Mouse (Mus musculus): ENCODE data around the gene Extl2. TPM values are rescaled to one million over a fixed set of nuclear protein-coding genes. Genes with fewer than 3 reads are reported as not detected.
A peak's percentile ranks its signal among the peaks of the same experiment; 100 is the strongest.

The Extl2 gene
- polyA plus RNA-seq, 1 experiment from 2014 or later, result 20.1 TPM

GRCm38 (mm10) chr3:115979000-115979399 lies 28.3 kb upstream of the Extl2 start:
- WGBS, result 17% methylated on average over 1 of the region's 1 CpGs
- Histone ChIP-seq H3K36me3 (peaks cover 54% of the 10 kb centered on the region), H3K9me3 (no peaks in the 10 kb centered on the region), H3K27me3 (no peaks in the 10 kb centered on the region), H3K9ac (no peak overlapping the region), H3K27ac (no peak overlapping the region), H3K4me1 (no peaks in the 10 kb centered on the region), H3K4me3 (no peak overlapping the region), H3K4me2 (replicated peaks) (no peak overlapping the region)
- no peak for ATAC-seq (ENCODE audit: low FRiP score, low read depth)

DNA sequence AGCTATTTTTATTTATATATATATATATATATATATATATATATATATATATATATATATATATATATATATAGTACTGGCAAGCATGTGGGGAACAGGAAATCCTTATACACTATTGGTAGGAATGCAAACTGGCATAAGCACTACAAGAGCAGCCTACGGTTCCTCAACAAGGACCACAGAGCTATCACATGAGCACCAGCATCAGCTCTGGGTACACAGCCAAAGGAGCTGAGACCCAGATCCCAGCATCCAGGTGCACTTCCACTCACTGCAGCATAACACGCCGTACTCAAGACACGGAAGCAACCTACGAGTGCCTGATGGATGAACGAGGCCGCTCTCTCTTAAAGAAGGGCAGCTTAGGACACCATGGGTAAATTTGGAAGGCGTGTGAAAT lies 24.0 kb upstream of the Extl2 start:
- Histone ChIP-seq H3K4me1 (no peaks in the 10 kb centered on the region), H3K4me2 (replicated peaks) (no peak overlapping the region), H3K9me3 (no peaks in the 10 kb centered on the region), H3K36me3 (peaks cover 60% of the 10 kb centered on the region), H3K4me3 (no peak overlapping the region), H3K27me3 (no peaks in the 10 kb centered on the region), H3K27ac (no peak overlapping the region), H3K9ac (no peak overlapping the region)
- 93% methylated on average over 8 of the region's 8 CpGs for WGBS
- ATAC-seq (ENCODE audit: low FRiP score, low read depth), result no peak

DNA sequence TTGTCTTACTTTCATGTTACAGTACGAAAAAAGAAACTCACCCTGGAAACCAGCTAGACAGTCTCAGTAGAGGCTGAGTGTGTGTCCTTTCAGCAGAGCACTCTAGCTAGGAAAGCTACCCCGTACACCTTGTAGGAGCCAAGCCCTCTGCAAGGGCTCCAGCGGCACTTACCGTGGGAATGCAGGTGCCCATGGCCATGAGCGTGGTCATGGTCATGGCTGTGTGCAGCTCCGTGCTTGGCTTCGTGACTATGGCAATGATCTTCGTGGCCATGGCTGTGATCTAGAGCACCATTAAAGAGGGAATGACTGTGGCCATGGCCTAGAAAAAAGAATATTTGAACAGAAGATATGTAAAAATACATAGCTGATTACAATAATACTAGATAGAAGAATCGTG lies 22.6 kb upstream of the Extl2 start:
- no peak for ATAC-seq (ENCODE audit: low FRiP score, low read depth)
- Histone ChIP-seq H3K36me3 (peaks cover 69% of the 10 kb centered on the region), H3K27me3 (no peaks in the 10 kb centered on the region), H3K27ac (no peak overlapping the region), H3K4me2 (replicated peaks) (no peak overlapping the region), H3K4me1 (no peaks in the 10 kb centered on the region), H3K9ac (no peak overlapping the region), H3K4me3 (no peak overlapping the region), H3K9me3 (no peaks in the 10 kb centered on the region)
- WGBS, result 94% methylated on average over 9 of the region's 9 CpGs

GRCm38 (mm10) chr3:115985183-115985892 lies 21.9 kb upstream of the Extl2 start:
- Histone ChIP-seq H3K4me1 (no peaks in the 10 kb centered on the region), H3K4me3 (no peak overlapping the region), H3K4me2 (replicated peaks) (no peak overlapping the region), H3K9ac (no peak overlapping the region), H3K27ac (no peak overlapping the region; the same call in 1 of the 2 replicates), H3K9me3 (no peaks in the 10 kb centered on the region), H3K36me3 (peaks cover 74% of the 10 kb centered on the region), H3K27me3 (no peaks in the 10 kb centered on the region)
- no peak for ATAC-seq (ENCODE audit: low FRiP score, low read depth)
- 73% methylated on average over 9 of the region's 9 CpGs for WGBS

DNA sequence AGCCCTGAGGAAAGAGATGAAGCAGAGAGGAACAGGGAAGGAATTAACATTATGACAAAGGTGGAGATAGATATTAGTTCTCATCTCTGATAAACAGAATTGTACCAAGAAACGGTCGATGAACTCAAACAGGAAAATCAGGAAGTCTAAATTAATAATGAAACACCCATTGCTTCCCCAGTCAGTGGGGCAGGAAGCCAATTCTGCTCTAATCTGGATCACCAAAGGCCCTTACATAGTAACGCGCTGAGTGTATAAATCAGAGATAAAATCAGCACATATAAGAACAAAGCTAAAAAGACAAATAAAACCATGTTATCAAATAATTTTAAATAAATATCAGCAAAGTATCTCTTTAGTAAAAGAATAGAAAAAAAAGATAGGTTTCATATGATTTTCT lies 15.2 kb upstream of the Extl2 start:
- no peaks in the 10 kb centered on the region for H3K27me3 ChIP-seq
- no peak overlapping the region for H3K9ac ChIP-seq

DNA sequence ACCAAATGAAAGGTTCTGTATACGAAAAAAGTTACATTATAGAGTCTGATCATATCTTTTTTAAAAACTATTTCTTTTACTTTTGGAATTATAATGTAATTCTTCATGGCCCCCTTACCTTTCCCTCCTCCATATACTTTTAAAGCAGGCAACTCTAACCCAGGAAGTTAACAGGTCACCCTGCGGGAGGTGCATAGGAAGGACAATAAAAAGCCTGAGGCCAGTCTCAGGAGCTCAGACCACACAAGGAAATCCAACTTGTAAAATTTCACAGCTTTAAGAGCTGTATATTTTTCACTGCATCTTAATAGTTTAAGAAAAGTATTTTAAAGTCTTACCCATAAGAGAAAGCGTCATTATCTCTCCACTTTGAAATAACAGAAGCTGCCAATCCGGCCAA lies 14.7 kb upstream of the Extl2 start:
- ATAC-seq (ENCODE audit: low FRiP score, low read depth), result no peak
- H3K4me3 ChIP-seq, result no peak overlapping the region
- no peak overlapping the region for H3K4me2 ChIP-seq (replicated peaks)
- no peaks in the 10 kb centered on the region for H3K9me3 ChIP-seq
- H3K27me3 ChIP-seq, result no peaks in the 10 kb centered on the region
- no peak overlapping the region; the same call in 1 of the 2 replicates for H3K27ac ChIP-seq
- peaks cover 36% of the 10 kb centered on the region for H3K36me3 ChIP-seq
- 47% methylated on average over 4 of the region's 4 CpGs for WGBS
- peaks cover 12% of the 10 kb centered on the region for H3K4me1 ChIP-seq
- no peak overlapping the region for H3K9ac ChIP-seq

More for the DNA sequence above, 15.2 kb upstream of the Extl2 start:
- no peak for ATAC-seq (ENCODE audit: low FRiP score, low read depth)
- H3K4me2 ChIP-seq (replicated peaks), result no peak overlapping the region
- no peak overlapping the region for H3K27ac ChIP-seq
- H3K9me3 ChIP-seq, result no peaks in the 10 kb centered on the region
- no peak overlapping the region for H3K4me3 ChIP-seq
- WGBS, result 71% methylated on average over 4 of the region's 4 CpGs
- peaks cover 12% of the 10 kb centered on the region for H3K4me1 ChIP-seq
- peaks cover 37% of the 10 kb centered on the region for H3K36me3 ChIP-seq

DNA sequence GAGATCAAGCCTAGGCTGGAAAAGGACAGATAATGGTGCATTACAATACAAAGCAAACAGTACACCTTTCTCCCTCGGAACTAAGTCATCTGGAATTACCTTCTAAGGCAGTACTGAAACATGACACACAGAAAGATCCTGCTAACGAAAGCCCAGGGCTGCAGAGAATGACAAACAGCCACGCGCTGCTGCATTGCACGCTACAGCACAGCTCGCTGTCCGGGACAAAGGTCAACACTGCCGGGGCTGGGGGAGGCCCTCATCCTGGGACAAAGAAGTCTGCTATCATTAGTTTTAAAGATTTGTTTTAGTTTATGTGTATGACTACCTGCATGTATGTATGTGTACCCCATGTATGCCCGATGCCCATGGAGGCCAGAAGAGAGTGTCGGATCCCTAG lies 14.2 kb upstream of the Extl2 start:
- peaks cover 12% of the 10 kb centered on the region for H3K4me1 ChIP-seq
- WGBS, result 43% methylated on average over 10 of the region's 10 CpGs

DNA sequence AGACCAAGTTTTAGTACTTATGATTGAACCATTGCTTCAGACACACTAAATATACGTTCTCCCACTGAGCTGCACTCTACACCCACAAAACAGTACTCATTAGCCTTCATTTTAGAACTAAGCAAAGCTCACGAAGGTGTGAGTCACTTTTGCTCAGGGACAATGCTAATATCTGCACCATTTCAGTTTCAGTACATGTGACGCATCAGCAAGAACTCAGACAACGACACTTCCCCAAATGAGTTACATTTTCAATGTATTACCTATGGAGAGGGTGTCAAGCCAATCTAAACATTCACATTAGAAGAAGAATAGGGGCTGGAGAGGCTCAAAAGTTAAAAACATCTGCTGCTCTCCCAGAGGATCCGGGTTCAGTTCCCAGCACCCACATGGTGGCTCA lies 10.3 kb upstream of the Extl2 start:
- Histone ChIP-seq H3K9me3 (peaks cover 14% of the 10 kb centered on the region; the same call in 1 of the 2 replicates), H3K9ac (no peak overlapping the region), H3K4me1 (peaks cover 12% of the 10 kb centered on the region), H3K4me3 (no peak overlapping the region), H3K27me3 (no peaks in the 10 kb centered on the region), H3K36me3 (peaks cover 46% of the 10 kb centered on the region), H3K4me2 (replicated peaks) (no peak overlapping the region), H3K27ac (no peak overlapping the region)
- WGBS, result 86% methylated on average over 5 of the region's 5 CpGs
- no peak for ATAC-seq (ENCODE audit: low FRiP score, low read depth)

More for the DNA sequence above, 14.2 kb upstream of the Extl2 start:
- H3K9ac ChIP-seq, result no peak overlapping the region
- no peak overlapping the region for H3K4me3 ChIP-seq
- no peak overlapping the region; the same call in 1 of the 2 replicates for H3K27ac ChIP-seq
- no peaks in the 10 kb centered on the region for H3K27me3 ChIP-seq
- no peak overlapping the region for H3K4me2 ChIP-seq (replicated peaks)
- H3K36me3 ChIP-seq, result peaks cover 38% of the 10 kb centered on the region
- ATAC-seq (ENCODE audit: low FRiP score, low read depth), result no peak
- H3K9me3 ChIP-seq, result peaks cover 2% of the 10 kb centered on the region; the same call in 1 of the 2 replicates

DNA sequence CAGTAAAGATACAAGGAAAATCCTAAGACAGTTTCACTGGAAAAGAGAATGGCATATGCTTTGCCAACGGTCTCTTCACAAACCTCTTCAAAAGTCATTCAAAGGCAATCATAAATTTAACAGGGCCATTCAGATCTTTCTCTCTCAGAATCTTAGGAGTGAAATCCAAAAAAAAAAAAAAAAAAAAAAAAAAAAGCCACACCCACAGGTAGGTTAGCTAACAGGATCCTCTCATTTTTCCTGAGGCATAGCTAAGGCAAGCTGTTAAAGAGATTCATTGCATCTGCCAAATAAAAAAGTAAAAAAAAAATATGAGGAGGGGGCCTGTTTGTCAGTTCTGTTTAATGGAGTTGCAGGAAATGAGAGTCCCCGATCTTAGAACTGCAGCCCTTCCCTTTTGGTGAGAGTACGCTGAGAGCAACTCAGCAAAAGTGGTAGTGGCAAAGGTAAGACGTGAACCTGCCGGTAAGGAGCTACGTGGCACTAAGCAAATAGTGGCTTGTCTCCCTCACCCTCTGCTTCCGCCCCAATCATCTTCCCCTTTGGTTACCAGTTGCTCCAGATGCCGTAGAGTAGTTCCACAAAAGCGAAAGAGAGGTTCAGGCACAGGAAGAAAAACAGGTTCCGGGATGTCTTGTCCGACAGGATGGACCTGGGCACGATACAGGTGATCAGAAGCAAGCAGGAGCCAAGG lies 831 bp upstream of the Extl2 start:
- no peaks in the 10 kb centered on the region for H3K9me3 ChIP-seq
- peaks cover 30% of the 10 kb centered on the region for H3K36me3 ChIP-seq
- peak overlapping the region; percentile 82 for H3K4me3 ChIP-seq
- H3K27ac ChIP-seq, result peak overlapping the region; percentile 79; the same call in 1 of the 2 replicates
- 6% methylated on average over 12 of the region's 12 CpGs for WGBS
- no peaks in the 10 kb centered on the region for H3K27me3 ChIP-seq
- peak overlapping the region; percentile 89 for H3K9ac ChIP-seq
- peaks cover 16% of the 10 kb centered on the region for H3K4me1 ChIP-seq
- H3K4me2 ChIP-seq (replicated peaks), result peak overlapping the region; percentile 95
- no peak for ATAC-seq (ENCODE audit: low FRiP score, low read depth)

- H3K4me1 ChIP-seq, result peaks cover 16% of the 10 kb centered on the region
- ATAC-seq (ENCODE audit: low FRiP score, low read depth), result peak; percentile 74
- H3K9ac ChIP-seq, result peak overlapping the region; percentile 89
- H3K4me2 ChIP-seq (replicated peaks), result peak overlapping the region; percentile 95
- H3K4me3 ChIP-seq, result peak overlapping the region; percentile 82
- 0% methylated on average over 12 of the region's 12 CpGs for WGBS
- H3K27ac ChIP-seq, result peak overlapping the region; percentile 79
- no peaks in the 10 kb centered on the region for H3K9me3 ChIP-seq
- peaks cover 20% of the 10 kb centered on the region for H3K36me3 ChIP-seq
- H3K27me3 ChIP-seq, result no peaks in the 10 kb centered on the region
These were observed 729 bp downstream of the Extl2 start for GRCm38 (mm10) chr3:116007941-116008440.

- H3K9ac ChIP-seq, result no peak overlapping the region
- no peak for ATAC-seq (ENCODE audit: low FRiP score, low read depth)
- H3K9me3 ChIP-seq, result no peaks in the 10 kb centered on the region
- peaks cover 16% of the 10 kb centered on the region for H3K4me1 ChIP-seq
- H3K36me3 ChIP-seq, result peaks cover 6% of the 10 kb centered on the region
- H3K27me3 ChIP-seq, result no peaks in the 10 kb centered on the region
- 88% methylated on average over 17 of the region's 17 CpGs for WGBS
- peak overlapping the region; percentile 95; the same call in 1 of the 2 replicates for H3K4me2 ChIP-seq (replicated peaks)
- no peak overlapping the region for H3K4me3 ChIP-seq
- H3K27ac ChIP-seq, result no peak overlapping the region
These were observed 2.5 kb downstream of the Extl2 start for GRCm38 (mm10) chr3:116009622-116010344.

DNA sequence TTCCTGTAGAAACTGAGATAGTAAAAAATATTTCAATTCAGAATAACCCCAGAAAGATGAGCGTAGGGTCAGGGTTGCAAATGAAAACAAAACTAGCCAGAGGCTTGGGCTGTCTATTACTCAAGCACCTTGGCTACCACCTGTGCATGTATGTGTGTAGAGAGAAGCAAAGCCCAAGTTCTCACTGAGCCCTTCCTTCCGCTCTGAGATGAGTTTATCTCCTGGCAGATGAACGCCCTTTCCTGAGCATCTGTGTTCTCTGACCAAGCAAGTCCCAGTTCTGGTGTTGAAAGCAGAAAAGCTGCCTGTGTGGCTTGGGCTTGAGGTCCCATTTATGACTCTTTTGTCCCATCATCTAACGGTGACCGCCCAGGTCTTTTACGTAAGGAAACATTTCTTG lies 7.6 kb downstream of the Extl2 start:
- 92% methylated on average over 6 of the region's 6 CpGs for WGBS
- Histone ChIP-seq H3K27ac (no peak overlapping the region), H3K36me3 (no peaks in the 10 kb centered on the region; the same call in 1 of the 2 replicates), H3K9ac (no peak overlapping the region), H3K9me3 (no peaks in the 10 kb centered on the region), H3K4me3 (no peak overlapping the region), H3K27me3 (no peaks in the 10 kb centered on the region), H3K4me1 (no peaks in the 10 kb centered on the region), H3K4me2 (replicated peaks) (no peak overlapping the region)
- no peak for ATAC-seq (ENCODE audit: low FRiP score, low read depth)
